Mouse (Mus musculus) limb, embryonic 11.5 days (tissue): ENCODE results near the gene Morn2. TPM values are rescaled to one million over a fixed set of nuclear protein-coding genes. Genes with fewer than 3 reads are reported as not detected.
A peak's percentile ranks its signal among the peaks of the same experiment; 100 is the strongest.

ENCODE experiments used
- ATAC-seq: fragments of 200-750 bp; cut with Nextera tagmentation; 2 replicates; pipeline ENCODE4 v1.8.0; 2017; ENCODE audit warnings: low read depth; ENCODE audit not compliant: insufficient number of reproducible peaks, low FRiP score, low TSS enrichment
- DNase-seq: peaks from one replicate; pipeline ENCODE4 v3.0.0-alpha.2; 2015; ENCODE audit warnings: low spot score
- H3K27ac ChIP-seq: fragments of 300-500 bp; sonication (generic); replicated peaks from 2 replicates; pipeline ENCODE4 v1.5.1; 2014; ENCODE audit warnings: low read depth, mild to moderate bottlenecking, low read length
- H3K27me3 ChIP-seq: fragments of 300-500 bp; sonication (generic); 2 replicates; pipeline ENCODE4 v1.6.1; 2014; ENCODE audit warnings: mild to moderate bottlenecking, low read length, mixed read lengths; ENCODE audit not compliant: control insufficient read depth, insufficient read depth
- H3K36me3 ChIP-seq: fragments of 300-500 bp; sonication (generic); 2 replicates; pipeline ENCODE4 v1.6.1; 2014; ENCODE audit warnings: mild to moderate bottlenecking, low read length, moderate library complexity, mixed read lengths; ENCODE audit not compliant: control insufficient read depth, insufficient read depth
- H3K4me1 ChIP-seq: fragments of 300-500 bp; sonication (generic); 2 replicates; pipeline ENCODE4 v1.6.1; 2014; ENCODE audit warnings: low read length, mixed read lengths; ENCODE audit not compliant: control insufficient read depth, insufficient read depth
- H3K4me2 ChIP-seq: fragments of 300-500 bp; sonication (generic); 2 replicates; pipeline ENCODE4 v1.6.1; 2014; ENCODE audit warnings: low read depth, mild to moderate bottlenecking, moderate library complexity; ENCODE audit not compliant: severe bottlenecking
- H3K4me3 ChIP-seq: fragments of 300-500 bp; sonication (generic); 2 replicates; pipeline ENCODE4 v1.5.1; 2014; ENCODE audit warnings: low read depth, low read length
- H3K9ac ChIP-seq: fragments of 300-500 bp; sonication (generic); 2 replicates; pipeline ENCODE4 v1.6.1; 2014; ENCODE audit warnings: mild to moderate bottlenecking, low read length
- H3K9me3 ChIP-seq: fragments of 300-500 bp; sonication (generic); 2 replicates; pipeline ENCODE4 v1.6.1; 2016; ENCODE audit warnings: low read length; ENCODE audit not compliant: control insufficient read depth
- WGBS: fragments of 180-500 bp; shearing (Covaris S2); extraction: QIAGEN DNeasy Blood & Tissue Kit; methylation state at CpG from one replicate; pipeline ENCODE4 v1.1.7; 2014; 5-methylcytosine and 5-hydroxymethylcytosine counted together
- polyA plus RNA-seq: library from polyadenylated mRNA; unstranded; fragments of >200 nt; fragmentation: Nextera tagmentation; extraction: Ambion mirVana; gene quantifications from 2 replicates; pipeline ENCODE4 v1.2.1, GENCODE M21; 2014

Morn2 gene
- polyA plus RNA-seq, 1 experiment from 2014 or later, result 24.3 TPM

DNA sequence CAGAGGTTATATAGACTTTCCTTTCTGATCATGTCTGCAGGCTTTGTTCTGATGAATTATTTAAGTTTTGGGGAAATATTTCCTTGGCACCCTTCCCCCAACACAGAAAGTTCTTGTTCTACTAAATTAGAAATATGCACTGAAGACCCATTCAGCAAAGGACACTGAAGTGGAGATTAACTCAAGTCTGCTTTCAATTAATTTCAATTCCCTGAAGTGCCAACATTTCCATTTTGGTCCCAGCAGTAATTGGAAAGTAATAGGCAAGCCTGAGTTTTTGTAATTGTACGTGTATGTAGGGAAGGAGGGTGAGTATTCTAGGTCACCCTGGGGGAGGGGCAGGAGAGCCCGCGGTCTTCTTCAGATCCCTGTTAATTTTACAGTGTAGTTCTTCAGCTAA, 36.4 kb downstream of the Morn2 start:
- H3K27ac ChIP-seq, result no peak overlapping the region
- no peak overlapping the region for H3K4me3 ChIP-seq
- H3K9ac ChIP-seq, result no peak overlapping the region
- no peak overlapping the region for H3K4me2 ChIP-seq
- no peaks in the 10 kb centered on the region for H3K27me3 ChIP-seq
- no peaks in the 10 kb centered on the region for H3K9me3 ChIP-seq
- H3K36me3 ChIP-seq, result no peaks in the 10 kb centered on the region
- ATAC-seq (no peak), DNase-seq (no peak)
- H3K4me1 ChIP-seq, result no peaks in the 10 kb centered on the region
- WGBS, result 60% methylated on average over 3 of the region's 3 CpGs

DNA sequence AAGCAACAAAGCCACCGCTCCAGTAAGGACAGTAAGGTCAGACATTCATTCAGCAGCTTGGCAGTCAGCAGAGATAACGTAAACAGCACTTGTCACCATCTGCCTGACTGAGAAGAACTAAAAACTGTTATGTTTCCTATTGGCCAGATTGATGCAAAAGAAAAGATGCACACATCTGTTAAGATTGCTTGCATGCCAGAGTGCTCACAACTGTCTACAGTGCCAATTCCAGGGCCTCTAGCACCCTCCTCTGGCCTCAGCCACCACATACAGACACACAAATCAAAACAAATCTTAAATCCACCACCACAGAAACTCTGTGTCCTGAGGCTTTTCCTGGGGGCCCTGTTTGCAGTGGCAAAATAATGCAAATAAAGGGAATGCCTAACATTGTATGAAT, 42.4 kb downstream of the Morn2 start:
- WGBS, result 88% methylated on average over 2 of the region's 2 CpGs

DNA sequence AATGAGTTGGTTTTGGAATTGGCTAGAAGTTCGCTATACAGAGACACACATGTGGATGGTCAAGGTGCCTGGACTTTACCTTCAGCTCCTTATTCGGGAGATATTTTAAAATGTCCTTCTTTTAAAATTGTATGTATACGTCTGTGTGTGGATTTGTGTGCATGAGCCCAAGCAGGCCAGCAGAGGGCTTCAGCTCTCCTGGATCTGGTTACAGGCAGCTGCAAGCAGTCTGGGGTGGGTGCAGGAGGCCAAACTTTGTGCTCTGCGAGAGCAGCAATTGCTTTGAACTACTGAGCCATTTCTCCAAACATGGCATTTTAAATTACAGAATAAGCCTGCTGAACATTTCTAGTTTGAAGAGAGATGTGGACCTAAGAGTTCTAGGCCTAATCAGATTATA, 55.3 kb downstream of the Morn2 start:
- ATAC-seq, result no peak
- Histone ChIP-seq H3K36me3 (no peaks in the 10 kb centered on the region), H3K9me3 (no peaks in the 10 kb centered on the region), H3K4me3 (no peak overlapping the region), H3K27ac (no peak overlapping the region), H3K27me3 (no peaks in the 10 kb centered on the region), H3K4me2 (no peak overlapping the region), H3K4me1 (no peaks in the 10 kb centered on the region), H3K9ac (no peak overlapping the region)
- 80% methylated on average over 4 of the region's 4 CpGs for WGBS
- peak; percentile 41 for DNase-seq

More for the DNA sequence above, 42.4 kb downstream of the Morn2 start:
- Histone ChIP-seq H3K4me3 (no peak overlapping the region), H3K27ac (no peak overlapping the region), H3K9me3 (no peaks in the 10 kb centered on the region), H3K36me3 (no peaks in the 10 kb centered on the region), H3K27me3 (no peaks in the 10 kb centered on the region), H3K4me2 (no peak overlapping the region), H3K9ac (no peak overlapping the region), H3K4me1 (no peaks in the 10 kb centered on the region)
- no peak for ATAC-seq
- DNase-seq, result no peak

DNA sequence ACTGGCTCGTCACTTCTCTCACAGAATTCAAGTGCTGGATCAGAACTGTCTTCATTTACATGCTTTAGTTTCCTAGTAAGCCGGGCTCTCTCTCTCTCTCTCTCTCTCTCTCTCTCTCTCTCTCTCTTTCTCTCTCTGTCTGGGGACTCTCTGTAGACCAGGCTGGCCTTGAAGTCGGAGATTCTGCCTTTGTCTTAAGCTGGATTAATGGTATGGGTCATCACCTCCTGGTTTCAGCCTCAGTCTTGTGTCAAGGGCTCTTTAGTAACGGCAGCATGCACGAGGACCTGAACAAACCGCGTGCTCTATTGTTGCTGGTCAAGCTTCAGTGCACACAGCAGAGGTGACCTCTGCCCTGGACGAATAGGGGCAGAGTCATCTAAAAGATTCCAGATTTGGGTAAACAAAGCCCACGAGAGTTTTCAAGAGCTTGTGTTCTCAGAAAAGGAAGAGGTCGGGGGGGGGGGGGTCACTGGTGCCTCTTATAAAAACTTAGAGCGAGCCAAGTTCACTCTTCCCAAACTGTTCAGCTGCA, 56.7 kb downstream of the Morn2 start:
- Histone ChIP-seq H3K9ac (0 out of 2 replicates have a peak overlapping the region, but pooled peaks have one; percentile 22), H3K27ac (no peak overlapping the region)

More for the DNA sequence above, 56.7 kb downstream of the Morn2 start:
- no peaks in the 10 kb centered on the region for H3K36me3 ChIP-seq
- no peaks in the 10 kb centered on the region for H3K9me3 ChIP-seq
- no peak for DNase-seq
- no peak overlapping the region for H3K4me3 ChIP-seq
- H3K27me3 ChIP-seq, result no peaks in the 10 kb centered on the region
- no peak for ATAC-seq
- WGBS, result 74% methylated on average over 11 of the region's 11 CpGs
- no peak overlapping the region for H3K4me2 ChIP-seq
- no peaks in the 10 kb centered on the region for H3K4me1 ChIP-seq

Other genes with a start within 250 kb of the Morn2 start
- gene Hnrnpll, start 227.9 kb upstream of the Morn2 start, polyA plus RNA-seq, result 118 TPM in 2 replicates
- 13.9 and 14.7 TPM in 2 replicates for gene Galm, start 162.7 kb upstream of the Morn2 start, polyA plus RNA-seq
- gene Srsf7, start 82.9 kb upstream of the Morn2 start, polyA plus RNA-seq, result 939 and 946 TPM in 2 replicates
- 0.19 and 0.21 TPM in 2 replicates for gene Ttc39d, start 82.7 kb upstream of the Morn2 start, polyA plus RNA-seq
- gene Gemin6, start 65.8 kb upstream of the Morn2 start, polyA plus RNA-seq, result 47.4 and 50.9 TPM in 2 replicates
- 19.9 and 23.1 TPM in 2 replicates for gene Dhx57, start 273 bp downstream of the Morn2 start, polyA plus RNA-seq
- gene Arhgef33, start 17.2 kb downstream of the Morn2 start, polyA plus RNA-seq, result 0.11 and 0.53 TPM in 2 replicates
- gene Gm10190, start 83.3 kb downstream of the Morn2 start, polyA plus RNA-seq, result 0.79 and 1.2 TPM in 2 replicates
- gene Sos1, start 190.2 kb downstream of the Morn2 start, polyA plus RNA-seq, result 9.1 and 9.3 TPM in 2 replicates